Mouse (Mus musculus) liver, postnatal 0 days (tissue): Measurements from ENCODE around the gene Ckap2. TPM values are rescaled to one million over a fixed set of nuclear protein-coding genes. Genes with fewer than 3 reads are reported as not detected.
"Not testable (repeated sequence)": the region's sequence is repeated elsewhere in the genome, so short reads cannot be mapped to it uniquely, and the experiment has no call there.

ENCODE experiments used
- ATAC-seq: fragments of 200-750 bp; cut with Nextera tagmentation; 2 replicates; pipeline ENCODE4 v1.8.0; 2017; ENCODE audit warnings: mild to moderate bottlenecking, moderate library complexity
- DNase-seq: peaks from one replicate; pipeline ENCODE4 v3.0.0-alpha.2; 2016
- H3K27ac ChIP-seq: fragments of 300-500 bp; sonication (generic); 2 replicates; pipeline ENCODE4 v1.5.1; 2014; ENCODE audit warnings: antibody characterized with exemption, moderate library complexity, mild to moderate bottlenecking, low read depth
- H3K27me3 ChIP-seq: fragments of 300-500 bp; sonication (generic); 2 replicates; pipeline ENCODE4 v1.6.1; 2014; ENCODE audit warnings: low read length, control low read depth, mixed read lengths; ENCODE audit not compliant: insufficient read depth
- H3K36me3 ChIP-seq: fragments of 300-500 bp; sonication (generic); replicated peaks from 2 replicates; pipeline ENCODE4 v1.6.1; 2014; ENCODE audit warnings: mild to moderate bottlenecking, control low read depth, low read length, moderate library complexity, mixed read lengths; ENCODE audit not compliant: insufficient read depth
- H3K4me1 ChIP-seq: fragments of 300-500 bp; sonication (generic); 2 replicates; pipeline ENCODE4 v1.6.1; 2014; ENCODE audit warnings: antibody characterized with exemption, mild to moderate bottlenecking, control low read depth; ENCODE audit not compliant: insufficient read depth
- H3K4me2 ChIP-seq: fragments of 300-500 bp; sonication (generic); 2 replicates; pipeline ENCODE4 v1.6.1; 2014; ENCODE audit warnings: low read depth, mild to moderate bottlenecking, low read length, moderate library complexity, mixed read lengths
- H3K4me3 ChIP-seq: fragments of 300-500 bp; sonication (generic); 2 replicates; pipeline ENCODE4 v1.5.1; 2014; ENCODE audit warnings: low read depth, low read length
- H3K9ac ChIP-seq: fragments of 300-500 bp; sonication (generic); replicated peaks from 2 replicates; pipeline ENCODE4 v1.6.1; 2014; ENCODE audit warnings: mild to moderate bottlenecking, moderate library complexity
- H3K9me3 ChIP-seq: fragments of 300-500 bp; sonication (generic); 2 replicates; pipeline ENCODE4 v1.6.1; 2016; ENCODE audit warnings: mild to moderate bottlenecking, control low read depth, low read length, mixed read lengths
- CTCF ChIP-seq: sonication (generic); IDR thresholded peaks from 2 replicates; pipeline ENCODE4 v1.5.1; 2016; ENCODE audit warnings: antibody characterized with exemption, low read depth
- EP300 ChIP-seq: IDR thresholded peaks from 2 replicates; pipeline ENCODE4 v1.6.1; 2016; ENCODE audit warnings: antibody characterized with exemption, low read depth, mild to moderate bottlenecking
- WGBS: fragments of 180-500 bp; shearing (Covaris S2); extraction: QIAGEN DNeasy Blood & Tissue Kit; methylation state at CpG from one replicate; pipeline ENCODE4 v1.1.7; 2014; ENCODE audit not compliant: insufficient replicate concordance; 5-methylcytosine and 5-hydroxymethylcytosine counted together
- polyA plus RNA-seq: library from polyadenylated mRNA; unstranded; fragments of >200 nt; fragmentation: Nextera tagmentation; extraction: Ambion mirVana; gene quantifications from 2 replicates; pipeline ENCODE4 v1.2.1, GENCODE M21; 2015

Ckap2 gene
- polyA plus RNA-seq, 1 experiment from 2014 or later, result 10.0 TPM

GRCm38 (mm10) chr8:22143764-22144491, 41.7 kb downstream of the Ckap2 start:
- Histone ChIP-seq H3K27me3 (no peaks in the 10 kb centered on the region), H3K27ac (peak overlapping the region; percentile 22; the same call in 1 of the 2 replicates), H3K4me2 (no peak overlapping the region), H3K36me3 (no peaks in the 10 kb centered on the region), H3K4me3 (no peak overlapping the region), H3K9me3 (no peaks in the 10 kb centered on the region), H3K9ac (no peak overlapping the region; the same call in 1 of the 2 replicates), H3K4me1 (peaks cover 4% of the 10 kb centered on the region; the same call in 1 of the 2 replicates)
- ATAC-seq (peak; percentile 78), DNase-seq (no peak)
- TF ChIP-seq EP300, result no peak
- 46% methylated on average over 1 of the region's 1 CpGs for WGBS

GRCm38 (mm10) chr8:22142592-22142991, 43.0 kb downstream of the Ckap2 start:
- ATAC-seq (no peak), DNase-seq (no peak)
- H3K27ac ChIP-seq, result no peak overlapping the region
- H3K4me2 ChIP-seq, result no peak overlapping the region
- H3K4me3 ChIP-seq, result no peak overlapping the region
- no peak overlapping the region for H3K9ac ChIP-seq
- TF ChIP-seq EP300 (no peak), CTCF (no peak)
- no peaks in the 10 kb centered on the region for H3K27me3 ChIP-seq
- WGBS, result 83% methylated on average over 4 of the region's 4 CpGs
- peaks cover 4% of the 10 kb centered on the region; the same call in 1 of the 2 replicates for H3K4me1 ChIP-seq
- no peaks in the 10 kb centered on the region for H3K36me3 ChIP-seq
- H3K9me3 ChIP-seq, result no peaks in the 10 kb centered on the region

- H3K4me2 ChIP-seq, result no peak overlapping the region
- H3K4me1 ChIP-seq, result peaks cover 4% of the 10 kb centered on the region; the same call in 1 of the 2 replicates
- TF ChIP-seq CTCF (no peak), EP300 (no peak)
- no peaks in the 10 kb centered on the region for H3K27me3 ChIP-seq
- no peaks in the 10 kb centered on the region for H3K36me3 ChIP-seq
- ATAC-seq (no peak), DNase-seq (no peak)
- H3K9ac ChIP-seq, result no peak overlapping the region
- H3K4me3 ChIP-seq, result no peak overlapping the region
- H3K9me3 ChIP-seq, result no peaks in the 10 kb centered on the region
- H3K27ac ChIP-seq, result no peak overlapping the region
- 80% methylated on average over 4 of the region's 4 CpGs for WGBS
Observed at GRCm38 (mm10) chr8:22141836-22142385, 43.7 kb downstream of the Ckap2 start.

- not testable (repeated sequence) for ATAC-seq, DNase-seq, H3K4me3 ChIP-seq, H3K4me1 ChIP-seq, H3K4me2 ChIP-seq, H3K27ac ChIP-seq, H3K36me3 ChIP-seq, H3K9ac ChIP-seq, H3K27me3 ChIP-seq, H3K9me3 ChIP-seq
- 90% methylated on average over 9 of the region's 9 CpGs for WGBS
Observed at GRCm38 (mm10) chr8:22136462-22136861, 49.2 kb downstream of the Ckap2 start.

GRCm38 (mm10) chr8:22134750-22135135, 50.9 kb downstream of the Ckap2 start:
- Histone ChIP-seq H3K36me3 (0 out of 2 replicates have a peak, but pooled peaks cover 5% of the 10 kb centered on the region), H3K4me2 (peak overlapping the region; percentile 13; the same call in 1 of the 2 replicates), H3K9ac (no peak overlapping the region; the same call in 1 of the 2 replicates), H3K4me3 (no peak overlapping the region), H3K9me3 (no peaks in the 10 kb centered on the region), H3K27ac (peak overlapping the region; percentile 67), H3K4me1 (peaks cover 9% of the 10 kb centered on the region), H3K27me3 (no peaks in the 10 kb centered on the region)
- 72% methylated on average over 5 of the region's 5 CpGs for WGBS
- ATAC-seq (no peak; the same call in 1 of the 2 replicates), DNase-seq (no peak)
- TF ChIP-seq EP300 (no peak), CTCF (no peak)

GRCm38 (mm10) chr8:22134078-22134749, 51.4 kb downstream of the Ckap2 start:
- peak overlapping the region; percentile 13; the same call in 1 of the 2 replicates for H3K4me2 ChIP-seq
- DNase-seq, result peak; percentile 60
- ATAC-seq, result peak; percentile 99
- H3K36me3 ChIP-seq, result 0 out of 2 replicates have a peak, but pooled peaks cover 5% of the 10 kb centered on the region
- peak overlapping the region; percentile 67 for H3K27ac ChIP-seq
- no peak overlapping the region; the same call in 1 of the 2 replicates for H3K9ac ChIP-seq
- WGBS, result 71% methylated on average over 7 of the region's 7 CpGs
- TF ChIP-seq EP300, result peak; percentile 84
- TF ChIP-seq CTCF, result no peak
- H3K4me3 ChIP-seq, result no peak overlapping the region
- H3K27me3 ChIP-seq, result no peaks in the 10 kb centered on the region
- no peaks in the 10 kb centered on the region for H3K9me3 ChIP-seq
- peaks cover 9% of the 10 kb centered on the region for H3K4me1 ChIP-seq
